Mouse (Mus musculus): ENCODE measurements around the gene Nup35. TPM values are rescaled to one million over a fixed set of nuclear protein-coding genes. Genes with fewer than 3 reads are reported as not detected.

Nup35 gene
- total RNA-seq, 4 experiments from 2014 or later = 6.5 to 7.8 (median 7.3) TPM

GRCm38 (mm10) chr2:80638364-80639241, 21.6 kb downstream of the Nup35 start:
- DNase-seq (ENCODE audit: low spot score in 2 of 2) = peak; percentile 84 to 86

GRCm38 (mm10) chr2:80639398-80639797, 22.4 kb downstream of the Nup35 start:
- no peak for DNase-seq (ENCODE audit: low spot score in 2 of 2)

GRCm38 (mm10) chr2:80639864-80640263, 22.8 kb downstream of the Nup35 start:
- DNase-seq (ENCODE audit: low spot score in 2 of 2) = no peak

GRCm38 (mm10) chr2:80661414-80661813, 44.4 kb downstream of the Nup35 start:
- no peak for DNase-seq (ENCODE audit: low spot score in 2 of 2)

- no peak for DNase-seq (ENCODE audit: low spot score in 2 of 2)
These were observed 45.6 kb downstream of the Nup35 start for GRCm38 (mm10) chr2:80662682-80663081.

GRCm38 (mm10) chr2:80667396-80667964, 50.4 kb downstream of the Nup35 start:
- no peak for DNase-seq (ENCODE audit: low spot score in 2 of 2)

GRCm38 (mm10) chr2:80669868-80670666, 53.0 kb downstream of the Nup35 start:
- no peak for DNase-seq (ENCODE audit: low spot score in 2 of 2)

GRCm38 (mm10) chr2:80678803-80679202, 61.8 kb downstream of the Nup35 start:
- DNase-seq (ENCODE audit: low spot score in 2 of 2) = no peak

GRCm38 (mm10) chr2:80683727-80684239, 66.7 kb downstream of the Nup35 start:
- DNase-seq (ENCODE audit: low spot score in 2 of 2) = no peak

- no peak for DNase-seq (ENCODE audit: low spot score in 2 of 2)
These were observed 67.5 kb downstream of the Nup35 start for GRCm38 (mm10) chr2:80684396-80685071.

GRCm38 (mm10) chr2:80688261-80688660, 71.2 kb downstream of the Nup35 start:
- DNase-seq (ENCODE audit: low spot score in 2 of 2) = no peak

GRCm38 (mm10) chr2:80707429-80707828, 90.4 kb downstream of the Nup35 start:
- no peak for DNase-seq (ENCODE audit: low spot score in 2 of 2)

Small RNAs within 50 kb of the gene (microRNA-seq; reads per million reads assigned to microRNA genes)
- not detected for gene Mir684-1

Other genes starting within 250 kb of the Nup35 start
- gene Frzb, start 169.6 kb upstream of the Nup35 start, total RNA-seq (2022) = 10 to 100 TPM in 1 of 4 experiments, 1 to 10 TPM in 3; 5.1 to 11.7 (median 8.2) TPM
- gene Nckap1, start 35.9 kb upstream of the Nup35 start, total RNA-seq (2022) = 10 to 100 TPM; 42.8 to 54.4 (median 44.4) TPM
- 10 to 100 TPM in 1 of 4 experiments, 1 to 10 TPM in 3; 9.3 to 11.0 (median 9.5) TPM for gene Dusp19, start 191 bp upstream of the Nup35 start, total RNA-seq (2022)